Mouse (Mus musculus) hindbrain, embryonic 14.5 days (tissue): ENCODE measurements around the gene Pcyox1. TPM values are rescaled to one million over a fixed set of nuclear protein-coding genes. Genes with fewer than 3 reads are reported as not detected.

Experiments
- polyA plus RNA-seq: library from polyadenylated mRNA; unstranded; fragments of >200 nt; fragmentation: Nextera tagmentation; extraction: Ambion mirVana; gene quantifications from 2 replicates; pipeline ENCODE4 v1.2.1, GENCODE M21; 2014

Gene Pcyox1
- polyA plus RNA-seq, 1 experiment from 2014 or later: 99.9 TPM

Other genes with a start within 250 kb of the Pcyox1 start
- 23.1 and 27.2 TPM in 2 replicates for gene Tgfa, start 201.9 kb downstream of the Pcyox1 start, polyA plus RNA-seq
- 114 and 115 TPM in 2 replicates for gene Fam136a, start 31.5 kb downstream of the Pcyox1 start, polyA plus RNA-seq
- 345 and 410 TPM in 2 replicates for gene Snrpg, start 25.9 kb downstream of the Pcyox1 start, polyA plus RNA-seq
- 267 and 306 TPM in 2 replicates for gene Tia1, start 7.1 kb upstream of the Pcyox1 start, polyA plus RNA-seq
- gene Gm44790, start 29.5 kb upstream of the Pcyox1 start, polyA plus RNA-seq: not detected in 2 replicates
- gene C87436, start 41.2 kb upstream of the Pcyox1 start, polyA plus RNA-seq: 19.2 and 21.6 TPM in 2 replicates
- 313 and 316 TPM in 2 replicates for gene Pcbp1, start 129.2 kb upstream of the Pcyox1 start, polyA plus RNA-seq
- 0.26 and 0.86 TPM in 2 replicates for gene Asprv1, start 231.0 kb upstream of the Pcyox1 start, polyA plus RNA-seq